Mouse (Mus musculus) heart, postnatal 0 days (tissue): ENCODE measurements around the gene Plod1. TPM values are rescaled to one million over a fixed set of nuclear protein-coding genes. Genes with fewer than 3 reads are reported as not detected.

Experiments
- ATAC-seq: fragments of 200-750 bp; cut with Nextera tagmentation; 2 replicates; pipeline ENCODE4 v1.8.0; 2017; ENCODE audit warnings: low read depth, moderate number of reproducible peaks, moderate library complexity; ENCODE audit not compliant: insufficient read depth
- DNase-seq: peaks from one replicate; pipeline ENCODE4 v3.0.0-alpha.2; 2016; ENCODE audit warnings: low spot score
- H3K27ac ChIP-seq: fragments of 300-500 bp; sonication (generic); 2 replicates; pipeline ENCODE4 v1.5.1; 2014; ENCODE audit warnings: low read depth, mild to moderate bottlenecking
- H3K27me3 ChIP-seq: fragments of 300-500 bp; sonication (generic); 2 replicates; pipeline ENCODE4 v1.6.1; 2014; ENCODE audit warnings: low read length, mixed read lengths; ENCODE audit not compliant: control insufficient read depth, insufficient read depth
- H3K36me3 ChIP-seq: fragments of 300-500 bp; sonication (generic); replicated peaks from 2 replicates; pipeline ENCODE4 v1.6.1; 2014; ENCODE audit warnings: low read length, mixed read lengths; ENCODE audit not compliant: control insufficient read depth, insufficient read depth
- H3K4me1 ChIP-seq: fragments of 300-500 bp; sonication (generic); 2 replicates; pipeline ENCODE4 v1.6.1; 2014; ENCODE audit warnings: antibody characterized with exemption; ENCODE audit not compliant: control insufficient read depth, insufficient read depth
- H3K4me2 ChIP-seq: fragments of 300-500 bp; sonication (generic); 2 replicates; pipeline ENCODE4 v1.6.1; 2014; ENCODE audit warnings: low read depth, mild to moderate bottlenecking, low read length, moderate library complexity
- H3K4me3 ChIP-seq: fragments of 300-500 bp; sonication (generic); 2 replicates; pipeline ENCODE4 v1.5.1; 2014; ENCODE audit warnings: low read depth, low read length
- H3K9ac ChIP-seq: fragments of 300-500 bp; sonication (generic); replicated peaks from 2 replicates; pipeline ENCODE4 v1.6.1; 2014; ENCODE audit warnings: low read depth, low read length, mixed read lengths
- H3K9me3 ChIP-seq: fragments of 300-500 bp; sonication (generic); replicated peaks from 2 replicates; pipeline ENCODE4 v1.6.1; 2016; ENCODE audit warnings: low read length; ENCODE audit not compliant: control insufficient read depth
- CTCF ChIP-seq: IDR thresholded peaks from 2 replicates; pipeline ENCODE4 v1.5.1; 2016; ENCODE audit warnings: antibody characterized with exemption, control low read depth, low read depth
- EP300 ChIP-seq: IDR thresholded peaks from 2 replicates; pipeline ENCODE4 v1.6.1; 2016; ENCODE audit warnings: antibody characterized with exemption, low read depth
- WGBS: fragments of 180-500 bp; shearing (Covaris S2); extraction: QIAGEN DNeasy Blood & Tissue Kit; methylation state at CpG from one replicate; pipeline ENCODE4 v1.1.7; 2014; 5-methylcytosine and 5-hydroxymethylcytosine counted together
- polyA plus RNA-seq: library from polyadenylated mRNA; unstranded; fragments of >200 nt; fragmentation: Nextera tagmentation; extraction: Ambion mirVana; gene quantifications from 2 replicates; pipeline ENCODE4 v1.2.1, GENCODE M21; 2015
- total RNA-seq: library from RNA; depleted of rRNA; stranded (reverse); fragments of >200 nt; gene quantifications from 2 replicates; pipeline ENCODE4 v1.2.3, GENCODE M21; 2014; ENCODE audit warnings: low replicate concordance

Gene Plod1
- total and polyA plus RNA-seq, 2 experiments from 2014 or later = 55.6 to 107 TPM

- no peaks in the 10 kb centered on the region for H3K27me3 ChIP-seq
- no peak overlapping the region for H3K4me2 ChIP-seq
- H3K36me3 ChIP-seq = peaks cover 79% of the 10 kb centered on the region
- TF ChIP-seq EP300 (no peak), CTCF (no peak)
- peak overlapping the region; percentile 5; the same call in 1 of the 2 replicates for H3K27ac ChIP-seq
- H3K4me1 ChIP-seq = peaks cover 1% of the 10 kb centered on the region; the same call in 1 of the 2 replicates
- no peak overlapping the region for H3K4me3 ChIP-seq
- no peaks in the 10 kb centered on the region for H3K9me3 ChIP-seq
- ATAC-seq (no peak), DNase-seq (no peak)
- no peak overlapping the region for H3K9ac ChIP-seq
- 29% methylated on average over 9 of the region's 9 CpGs for WGBS
Observed at GRCm38 (mm10) chr4:147928136-147928535, 8.4 kb downstream of the Plod1 start.

- no peaks in the 10 kb centered on the region for H3K4me1 ChIP-seq
- no peak overlapping the region for H3K9ac ChIP-seq
- H3K4me3 ChIP-seq = no peak overlapping the region
- H3K4me2 ChIP-seq = no peak overlapping the region
- DNase-seq = no peak
- no peaks in the 10 kb centered on the region for H3K27me3 ChIP-seq
- no peak for TF ChIP-seq EP300
- TF ChIP-seq CTCF = no peak
- H3K9me3 ChIP-seq = no peaks in the 10 kb centered on the region
- peaks cover 83% of the 10 kb centered on the region for H3K36me3 ChIP-seq
- H3K27ac ChIP-seq = peak overlapping the region; percentile 5; the same call in 1 of the 2 replicates
- 45% methylated on average over 8 of the region's 8 CpGs for WGBS
- peak; percentile 57; the same call in 1 of the 2 replicates for ATAC-seq
Observed at GRCm38 (mm10) chr4:147927705-147928104, 8.9 kb downstream of the Plod1 start.

DNA sequence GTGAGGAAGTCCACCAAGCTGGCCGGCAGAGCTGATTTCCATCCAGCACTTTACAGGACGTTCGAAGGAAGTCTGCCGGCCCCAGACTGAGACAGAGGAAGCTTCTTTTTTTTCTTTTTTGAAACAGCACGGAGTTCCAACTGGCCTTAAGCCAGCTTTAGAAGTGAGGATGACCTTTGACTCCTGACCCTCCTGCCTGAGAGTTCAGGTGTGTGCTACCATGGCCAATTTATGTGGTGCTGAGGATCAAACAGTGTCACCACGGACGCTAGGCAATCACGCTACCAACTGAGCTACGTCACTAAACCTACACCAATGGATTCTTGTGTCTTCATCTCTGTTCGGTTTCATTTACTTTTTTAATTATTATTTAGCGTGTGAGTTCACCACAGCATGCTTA is 14.2 kb downstream of the Plod1 start:
- WGBS = 68% methylated on average over 11 of the region's 11 CpGs

DNA sequence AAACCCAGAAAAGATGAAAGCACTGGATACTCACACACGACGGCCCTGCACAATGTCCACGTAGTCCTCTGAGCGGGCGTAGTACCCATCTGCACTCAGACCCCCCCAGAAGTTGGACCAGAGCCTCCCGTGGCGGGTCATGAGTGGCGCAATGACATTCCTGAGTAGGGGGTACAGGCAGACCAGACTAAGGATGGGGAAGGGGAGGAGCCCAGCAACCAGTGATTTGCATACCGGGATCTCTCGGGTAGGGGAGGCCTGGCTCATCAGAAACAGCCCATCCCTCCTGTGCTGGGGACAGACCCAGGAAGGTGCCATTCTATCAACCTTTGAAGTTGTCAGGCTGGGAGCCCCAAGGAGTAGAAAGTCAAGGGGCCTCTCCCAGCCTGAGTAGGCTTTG is 15.6 kb downstream of the Plod1 start:
- peaks cover 95% of the 10 kb centered on the region for H3K36me3 ChIP-seq
- 67% methylated on average over 10 of the region's 10 CpGs for WGBS

More for the DNA sequence above, 14.2 kb downstream of the Plod1 start:
- TF ChIP-seq EP300 = no peak
- no peak for TF ChIP-seq CTCF
- no peak for ATAC-seq
- Histone ChIP-seq H3K9me3 (no peaks in the 10 kb centered on the region), H3K4me1 (no peaks in the 10 kb centered on the region), H3K4me3 (no peak overlapping the region), H3K9ac (no peak overlapping the region), H3K27me3 (no peaks in the 10 kb centered on the region), H3K36me3 (peaks cover 92% of the 10 kb centered on the region), H3K27ac (no peak overlapping the region), H3K4me2 (no peak overlapping the region)
- no peak for DNase-seq

DNA sequence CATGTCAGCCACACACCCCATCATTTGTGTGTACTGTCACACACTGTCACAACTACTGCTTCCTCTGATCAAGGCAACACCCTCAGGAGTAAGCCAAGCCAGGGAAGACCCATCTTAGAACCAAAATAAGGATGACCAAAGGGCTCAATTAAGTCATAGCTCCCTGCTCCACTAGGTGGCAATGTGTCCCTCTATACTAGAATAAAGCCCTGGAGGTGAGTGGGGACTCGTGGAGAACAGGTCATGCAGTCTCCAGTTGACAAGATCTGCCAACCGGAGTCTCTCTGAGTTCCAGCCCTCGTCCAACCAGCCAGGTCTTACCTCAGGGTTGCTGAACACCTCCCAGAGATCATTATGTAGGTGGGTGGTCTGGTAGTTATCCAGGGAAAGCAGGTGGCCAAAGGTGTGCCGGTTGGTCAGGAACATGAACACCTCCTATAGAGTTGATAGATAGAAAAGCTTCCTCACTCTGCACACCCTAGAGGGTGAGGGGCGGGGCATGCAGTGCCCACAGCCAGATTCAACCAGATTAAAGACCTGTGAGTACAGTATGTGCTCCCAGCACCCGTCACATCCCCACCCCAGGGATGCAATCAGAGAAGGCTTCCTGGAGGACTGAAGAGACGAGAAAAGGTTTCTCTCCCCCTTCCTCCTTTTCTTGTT is 18.0 kb downstream of the Plod1 start:
- peaks cover 94% of the 10 kb centered on the region for H3K36me3 ChIP-seq
- DNase-seq (no peak), ATAC-seq (peak; percentile 34; the same call in 1 of the 2 replicates)
- H3K4me1 ChIP-seq = no peaks in the 10 kb centered on the region
- TF ChIP-seq EP300 (no peak), CTCF (peak; percentile 73)
- WGBS = 62% methylated on average over 7 of the region's 7 CpGs
- H3K4me2 ChIP-seq = no peak overlapping the region
- H3K27ac ChIP-seq = no peak overlapping the region
- no peaks in the 10 kb centered on the region for H3K27me3 ChIP-seq
- no peak overlapping the region for H3K9ac ChIP-seq
- H3K4me3 ChIP-seq = no peak overlapping the region
- H3K9me3 ChIP-seq = no peaks in the 10 kb centered on the region

More for the DNA sequence above, 15.6 kb downstream of the Plod1 start:
- Histone ChIP-seq H3K9me3 (no peaks in the 10 kb centered on the region), H3K27ac (no peak overlapping the region), H3K4me3 (no peak overlapping the region), H3K27me3 (no peaks in the 10 kb centered on the region), H3K4me1 (no peaks in the 10 kb centered on the region), H3K4me2 (no peak overlapping the region), H3K9ac (no peak overlapping the region)
- TF ChIP-seq CTCF (no peak), EP300 (no peak)
- ATAC-seq (no peak), DNase-seq (no peak)
